Mouse (Mus musculus) spleen, embryonic (tissue): ENCODE measurements around the gene Mfsd11.
"Not testable (repeated sequence)": the region's sequence is repeated elsewhere in the genome, so short reads cannot be mapped to it uniquely, and the experiment has no call there.

Experiments used
- CTCF ChIA-PET: fragments of 350-600 bp; sonication (Branson Sonifier 250); formaldehyde crosslinking; loops from one replicate; lab custom pipeline; 2022; lab: Charles Lee

Gene Mfsd11

DNA sequence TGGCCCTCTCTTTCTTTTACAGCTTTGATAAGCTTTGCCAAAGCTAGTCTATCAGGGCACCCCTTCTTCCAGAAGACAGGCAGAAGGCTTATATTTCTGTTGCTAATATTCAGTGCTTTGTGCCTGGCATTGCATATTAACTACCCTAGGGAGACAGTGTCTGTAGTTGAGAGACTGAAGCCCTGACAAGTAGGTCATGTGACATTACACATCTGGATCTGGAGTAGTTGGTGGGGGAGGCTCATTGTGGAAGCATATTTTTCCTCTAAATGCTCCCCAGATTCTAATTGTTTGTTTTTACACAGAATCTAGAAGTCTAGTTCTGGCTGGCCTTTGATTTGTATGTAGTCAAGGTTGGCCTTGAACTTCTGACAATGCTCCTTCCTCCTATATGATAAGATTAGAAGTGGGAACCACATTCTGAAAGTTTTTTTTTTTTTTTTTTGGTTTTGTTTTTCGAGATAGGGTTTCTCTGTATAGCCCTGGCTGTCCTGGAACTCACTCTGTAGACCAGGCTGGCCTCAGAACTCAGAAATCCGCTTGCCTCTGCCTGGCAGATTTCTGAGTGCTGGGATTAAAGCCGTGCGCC, 5.6 kb upstream of the Mfsd11 start:
- CTCF ChIA-PET = no interaction called here

DNA sequence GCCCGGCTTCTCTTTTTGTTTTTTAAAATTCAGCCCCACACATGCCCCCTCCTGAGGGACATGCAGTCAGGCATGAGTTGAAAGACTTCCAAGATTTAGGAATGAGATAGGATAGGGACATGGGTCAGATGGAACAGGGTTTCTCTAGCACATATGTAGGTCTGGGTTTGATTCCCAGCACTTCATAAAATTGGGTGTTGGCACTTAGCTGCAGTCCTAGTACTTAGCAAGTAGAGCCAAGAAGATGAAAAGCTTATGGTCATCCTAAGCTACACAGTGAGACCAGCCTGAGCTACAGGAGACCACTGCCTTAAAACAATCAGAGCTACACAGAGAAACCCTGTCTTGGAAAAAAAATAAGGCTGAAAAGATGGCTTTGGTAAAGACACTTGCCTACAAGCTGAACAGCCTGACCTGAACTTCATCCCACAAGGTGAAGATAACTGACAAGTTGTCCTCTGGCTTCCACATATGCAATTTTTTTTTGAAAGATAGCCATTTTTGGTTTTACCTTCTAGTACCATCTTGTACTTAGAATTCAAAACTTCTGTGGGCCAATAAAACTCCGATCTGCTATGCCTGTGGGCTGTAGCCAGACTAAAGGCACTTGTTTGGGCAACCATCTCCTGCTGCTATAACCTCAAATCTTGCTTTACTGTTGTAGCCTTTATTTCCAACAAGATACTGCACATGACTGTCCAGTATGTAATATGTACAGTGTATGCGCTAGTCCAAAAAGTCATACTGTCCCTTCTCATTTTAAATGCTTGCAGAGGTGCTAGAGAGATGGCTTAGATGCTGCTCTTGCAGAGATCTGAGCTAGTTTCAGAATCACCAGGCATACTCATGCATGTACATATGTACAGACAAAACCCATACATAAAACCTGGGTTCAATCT, 4.8 kb upstream of the Mfsd11 start:
- CTCF ChIA-PET = no interaction called here

DNA sequence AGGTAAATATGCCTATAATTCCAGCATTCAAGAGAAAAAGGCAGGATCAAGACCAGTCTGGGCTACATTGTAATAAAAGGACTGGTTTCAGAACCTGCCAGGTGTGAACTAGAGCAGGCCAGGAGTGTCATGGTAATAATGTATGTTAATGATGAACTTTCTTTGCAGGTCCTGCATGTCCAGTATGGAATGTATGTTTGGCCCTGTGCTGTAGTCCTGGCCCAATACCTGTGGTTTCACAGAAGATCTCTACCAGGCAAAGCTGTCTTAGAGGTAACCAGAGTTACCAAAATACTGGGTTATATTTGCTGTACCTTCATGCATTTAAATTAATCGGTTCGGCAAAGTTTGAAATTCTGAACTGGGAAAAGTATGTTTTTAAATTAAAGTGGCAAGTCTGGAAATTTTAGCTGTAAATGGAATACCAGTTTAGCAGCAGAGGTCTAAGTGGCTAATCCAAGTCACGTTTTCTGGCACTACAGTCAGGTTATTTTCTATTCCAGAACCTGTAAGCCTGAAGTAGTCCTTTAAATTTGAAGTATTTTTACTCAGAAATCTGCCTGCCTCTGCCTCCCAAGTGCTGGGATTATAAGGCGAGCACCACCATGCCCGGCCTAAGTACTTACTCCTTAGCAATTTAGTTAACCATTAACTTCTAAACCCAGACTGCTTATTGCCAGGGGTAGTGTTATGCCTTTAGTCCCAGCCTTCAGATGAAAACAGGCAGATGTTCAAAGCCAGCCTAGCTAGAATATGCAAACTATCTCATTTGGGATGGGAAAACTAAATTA, 4.0 kb upstream of the Mfsd11 start:
- CTCF ChIA-PET = no interaction called here

DNA sequence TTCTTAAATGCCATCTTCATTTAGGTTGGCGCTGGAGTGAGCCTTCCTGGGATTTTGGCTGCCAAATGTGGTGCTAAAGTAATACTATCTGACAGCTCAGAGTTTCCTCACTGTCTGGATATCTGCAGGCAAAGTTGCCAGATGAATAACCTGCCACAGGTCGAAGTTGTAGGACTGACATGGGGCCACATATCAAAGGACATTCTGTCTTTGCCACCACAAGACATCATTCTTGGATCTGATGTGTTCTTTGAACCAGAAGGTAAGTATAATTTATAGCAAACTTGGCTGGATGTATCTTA, 3.4 kb upstream of the Mfsd11 start:
- CTCF ChIA-PET = not testable (repeated sequence)

DNA sequence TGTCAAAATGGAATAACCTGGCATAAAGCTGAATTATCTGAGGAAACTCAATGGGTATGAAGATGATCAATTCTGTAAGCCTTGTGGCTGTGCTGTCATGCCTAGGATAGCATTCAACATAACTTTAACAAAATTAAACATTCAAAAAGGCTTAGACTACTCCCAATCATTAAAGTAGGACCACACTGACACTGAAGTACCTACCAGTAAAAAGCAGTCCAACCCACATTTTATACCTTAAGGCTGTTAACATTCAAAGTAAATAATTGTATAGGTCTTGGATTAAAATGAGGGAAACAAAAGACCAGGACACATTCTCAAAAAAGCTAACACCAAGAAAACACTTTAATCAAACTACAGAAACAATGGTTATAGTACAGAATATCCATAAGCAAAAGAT, 2.7 kb upstream of the Mfsd11 start:
- CTCF ChIA-PET = no interaction called here

DNA sequence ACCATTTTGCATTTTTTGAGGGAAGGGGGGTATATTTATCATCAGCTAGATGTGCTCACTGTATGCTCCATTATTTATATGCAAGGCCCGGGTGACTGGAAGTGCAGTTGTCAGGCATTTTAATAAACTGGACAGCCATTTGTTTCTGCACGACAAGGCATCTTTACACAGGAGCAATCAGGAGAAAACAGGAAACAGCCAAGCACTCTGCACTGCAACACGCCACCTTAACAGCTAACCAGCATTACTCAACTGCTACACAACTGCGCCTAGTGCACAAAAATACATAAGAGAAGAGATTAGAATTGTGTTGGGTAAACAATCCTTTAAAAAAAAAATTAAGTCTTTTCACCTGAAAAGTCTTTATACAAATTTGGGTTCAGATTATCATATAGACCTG, 2.2 kb upstream of the Mfsd11 start:
- CTCF ChIA-PET = no interaction called here

DNA sequence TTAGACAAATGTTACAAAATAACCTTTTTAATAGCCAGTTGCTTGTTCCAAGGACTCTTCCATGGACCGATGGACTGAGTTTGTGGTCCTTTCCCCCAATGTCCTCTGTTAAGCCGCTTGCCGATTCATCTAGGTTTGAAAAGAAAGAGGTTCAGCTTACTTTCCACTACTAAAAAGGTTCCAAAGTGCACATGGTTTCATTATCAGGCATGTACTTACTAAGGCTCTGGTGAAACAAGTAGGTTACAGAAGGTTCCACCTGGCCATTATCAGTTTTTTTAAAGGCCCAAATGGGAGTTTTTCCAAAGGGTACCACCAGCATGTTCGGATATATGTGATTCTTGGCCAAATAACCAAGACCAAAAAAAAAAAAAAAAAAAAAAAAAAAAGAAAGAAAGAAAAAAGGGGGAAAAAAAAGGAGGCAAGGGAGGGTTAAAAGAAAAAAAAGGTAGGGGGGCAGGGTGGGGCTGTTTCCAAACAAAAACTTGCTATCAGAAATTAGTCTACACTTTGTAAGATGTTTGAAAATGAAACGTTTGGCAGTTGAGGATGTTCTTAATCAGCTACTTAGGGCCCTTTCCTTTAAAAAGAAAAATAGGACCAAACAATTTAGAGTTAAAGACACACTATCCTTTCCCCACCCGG, 1.3 kb upstream of the Mfsd11 start:
- CTCF ChIA-PET = interaction anchor here (0.6 to 0.7 kb wide), 2 partner anchors 272 to 843 kb away, joined by 3 to 4 read pairs; no protein-coding TSS in a partner anchor

DNA sequence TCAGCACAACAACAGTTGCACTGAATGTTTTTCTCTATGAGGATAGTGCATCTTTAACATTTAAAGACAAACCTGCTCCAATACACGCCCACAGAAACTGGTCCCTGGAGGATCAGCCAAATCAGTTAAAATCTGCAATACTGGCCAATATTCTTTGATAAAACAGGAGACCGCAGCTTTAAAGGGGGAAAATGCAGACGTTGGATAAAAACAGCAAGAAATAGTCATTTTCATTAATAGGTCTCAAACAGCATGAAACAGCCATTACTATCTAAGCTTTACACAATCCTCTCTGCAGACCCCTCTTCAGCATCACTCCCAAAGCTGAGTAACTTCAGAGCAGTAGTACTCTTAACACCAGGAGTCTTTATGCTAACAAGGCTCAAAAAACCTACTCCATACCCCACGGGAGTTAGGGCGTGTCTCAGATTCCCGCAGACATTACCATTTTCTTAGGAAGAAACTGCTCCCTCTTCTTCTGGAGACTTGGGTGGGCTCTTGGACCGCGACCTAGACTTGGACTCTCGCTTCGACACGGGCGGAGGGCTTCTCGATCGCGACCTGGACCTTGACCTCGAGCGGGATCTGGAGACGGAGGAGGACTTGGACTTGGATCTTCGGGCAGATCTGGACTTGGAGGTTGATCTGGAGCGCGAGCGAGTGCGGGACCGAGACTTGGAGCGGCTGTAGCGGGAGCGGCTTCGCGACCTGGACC, 507 bp upstream of the Mfsd11 start:
- CTCF ChIA-PET = interaction anchor here (0.6 to 1.2 kb wide), 3 partner anchors 8 to 842 kb away, joined by 3 to 4 read pairs (median 3); partner anchors contain the start of genes Jmjd6 and Mettl23

DNA sequence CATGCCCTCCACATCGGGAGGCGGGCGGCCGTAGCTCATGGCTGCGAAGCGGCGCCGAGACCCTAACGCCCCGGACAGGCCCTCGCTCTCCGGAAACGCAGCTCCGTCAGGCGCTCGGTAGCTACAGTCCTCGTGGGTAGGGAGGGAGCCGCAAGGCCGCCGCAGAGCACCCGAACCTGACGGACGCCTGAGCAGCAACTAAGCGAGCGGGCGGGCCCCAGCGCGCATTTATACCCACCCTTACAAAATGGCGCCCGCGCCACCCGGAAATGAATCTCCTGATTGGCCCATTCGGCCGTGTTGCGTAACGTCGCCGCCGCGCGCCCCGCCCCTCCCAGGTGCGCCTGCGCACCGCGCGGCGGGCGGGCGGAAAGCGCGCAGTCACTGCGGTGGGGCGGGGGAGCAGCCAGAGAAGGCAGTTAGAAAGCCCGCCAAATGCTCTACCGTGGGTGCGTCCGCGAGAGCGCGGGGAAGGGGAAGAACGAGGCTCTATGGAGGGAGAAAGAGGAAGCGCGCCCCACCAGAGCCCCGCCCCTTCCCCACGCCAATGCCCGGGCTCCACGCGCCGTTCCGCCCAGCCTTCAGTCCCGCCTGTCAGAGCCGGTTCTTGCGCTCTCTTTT, 761 bp downstream of the Mfsd11 start, which contains the start of gene Srsf2:
Srsf2 (minus strand) TSS at position 204 of the 621 bp plus-strand sequence.
- CTCF ChIA-PET = interaction anchor here (1.2 to 1.3 kb wide), 2 partner anchors 9 to 11 kb away, joined by 3 to 4 read pairs; partner anchors contain the start of genes Jmjd6 and Mettl23

DNA sequence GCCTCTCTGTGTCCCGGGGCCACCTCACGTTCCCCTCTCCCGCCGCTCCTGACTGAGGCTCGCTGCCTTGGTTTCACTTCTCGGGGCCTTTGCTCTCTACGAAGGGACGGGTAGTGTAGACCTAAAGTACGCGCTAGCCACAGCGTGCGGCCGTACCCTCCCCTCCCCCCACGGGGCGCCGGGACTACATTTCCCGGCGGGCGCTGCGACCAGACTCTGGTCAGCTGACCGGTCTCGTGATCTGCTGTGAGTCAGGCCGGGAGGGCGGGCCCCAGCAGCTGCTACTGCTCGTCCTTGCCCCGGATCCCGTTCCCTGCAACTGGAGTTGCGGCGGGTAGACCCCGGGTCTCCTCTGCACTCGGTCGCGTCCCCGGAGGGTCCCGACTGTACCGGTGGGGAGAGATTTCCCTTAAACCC, 1.3 kb downstream of the Mfsd11 start:
- CTCF ChIA-PET = interaction anchor here (0.6 to 1.3 kb wide), 2 partner anchors 11 to 16 kb away, joined by 3 to 11 read pairs; no protein-coding TSS in a partner anchor

DNA sequence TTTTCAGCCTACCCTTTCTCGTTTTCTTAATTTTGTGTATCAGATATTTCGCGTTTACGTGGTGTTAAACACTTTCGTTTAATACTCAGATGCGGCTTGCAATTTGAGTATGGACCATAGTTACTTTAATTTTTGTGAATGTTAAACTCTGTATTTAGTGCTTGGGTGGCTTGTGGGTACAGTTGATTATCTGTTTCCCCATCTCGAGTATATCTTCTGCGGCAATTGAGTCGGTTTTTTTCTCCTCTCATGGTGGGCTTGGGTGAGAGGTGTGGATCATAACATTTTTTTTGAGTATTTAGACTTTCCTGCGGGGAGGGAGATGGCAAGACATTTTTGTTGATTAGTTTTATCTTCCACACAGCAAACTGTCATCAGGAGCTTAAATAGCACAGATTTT, 2.0 kb downstream of the Mfsd11 start:
- CTCF ChIA-PET = interaction anchor here (0.6 to 1.3 kb wide), 2 partner anchors 12 to 15 kb away, joined by 3 to 11 read pairs; no protein-coding TSS in a partner anchor

DNA sequence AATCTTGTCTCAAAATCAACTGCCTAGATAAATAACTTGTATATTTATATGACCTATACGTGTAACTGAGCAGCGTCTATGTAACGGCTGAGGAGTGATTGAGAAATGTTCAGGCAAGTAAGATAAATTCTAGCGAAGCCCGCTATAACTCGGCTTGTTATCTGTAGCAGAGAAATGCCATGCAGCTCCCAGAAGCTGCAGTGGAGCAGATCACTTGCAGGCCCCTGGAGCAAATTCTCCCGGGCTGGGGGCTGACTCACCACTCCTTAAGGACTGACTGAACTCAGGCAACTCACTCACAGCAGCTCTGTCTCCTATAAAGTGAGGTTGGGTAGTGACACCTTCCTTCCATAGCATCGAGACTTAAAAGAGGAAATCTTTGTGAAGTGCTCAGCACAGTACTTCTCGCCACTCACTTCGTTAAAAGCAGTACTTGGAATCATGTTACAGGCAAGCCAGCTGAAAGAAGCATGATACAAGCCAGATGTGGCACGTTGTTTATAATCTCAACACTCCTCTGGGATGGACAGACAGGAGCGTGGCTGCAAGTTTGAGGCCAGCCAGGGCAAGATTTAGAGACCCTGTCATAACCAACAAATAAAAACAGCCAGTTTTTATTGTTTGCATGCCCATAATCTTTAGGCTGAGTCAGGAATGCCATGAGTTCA, 5.1 kb downstream of the Mfsd11 start:
- CTCF ChIA-PET = no interaction called here

DNA sequence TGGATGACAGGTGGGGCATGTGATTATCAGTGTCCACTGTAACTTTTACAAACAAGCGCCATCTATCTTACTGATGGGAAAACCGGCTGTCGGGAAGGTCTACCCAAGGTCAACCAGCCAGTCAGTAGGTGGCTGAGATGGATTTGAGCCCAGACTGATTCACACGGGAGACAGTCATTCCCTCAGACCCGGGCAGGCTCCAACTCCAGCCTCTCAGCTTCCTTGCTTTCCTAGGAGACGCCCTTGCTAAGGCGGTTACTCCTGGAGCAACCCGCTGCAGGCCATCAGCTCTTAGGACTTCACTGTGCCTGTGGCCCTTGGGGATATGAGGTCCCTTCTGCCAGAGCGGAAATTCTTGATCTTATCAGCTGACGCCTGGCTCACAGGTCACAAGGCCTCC, 12.2 kb downstream of the Mfsd11 start:
- CTCF ChIA-PET = no interaction called here

DNA sequence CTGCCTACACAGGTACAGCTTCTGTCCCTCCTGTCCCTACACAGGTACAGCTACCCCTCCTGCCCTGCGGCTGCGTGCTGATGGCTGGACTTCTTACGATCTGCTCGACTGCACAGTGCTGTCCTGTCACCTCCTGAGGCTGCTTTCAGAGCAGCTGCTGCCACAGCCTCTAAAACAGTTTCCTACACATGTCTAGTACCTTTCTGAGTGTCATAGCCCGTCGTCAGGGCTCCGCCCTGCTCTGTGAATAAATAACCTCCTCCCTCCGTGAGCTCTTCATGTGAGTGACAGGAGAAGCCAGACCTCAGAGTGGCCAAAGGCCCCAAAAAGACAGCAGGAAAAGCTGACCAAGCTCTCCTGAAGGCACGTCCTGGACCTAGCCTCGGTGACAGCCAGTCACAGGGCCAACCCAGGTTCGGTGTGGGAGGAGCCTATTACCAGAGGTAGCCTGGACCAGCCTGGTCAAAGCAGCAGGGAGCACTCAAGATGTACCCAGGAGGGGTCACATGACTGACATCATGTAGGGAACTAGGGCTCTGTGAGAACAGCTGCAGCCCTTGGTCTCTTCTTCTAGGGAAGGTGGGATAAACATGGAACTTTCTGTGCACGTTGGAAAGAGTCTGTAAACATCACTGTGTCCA, 13.8 kb downstream of the Mfsd11 start:
- CTCF ChIA-PET = no interaction called here

DNA sequence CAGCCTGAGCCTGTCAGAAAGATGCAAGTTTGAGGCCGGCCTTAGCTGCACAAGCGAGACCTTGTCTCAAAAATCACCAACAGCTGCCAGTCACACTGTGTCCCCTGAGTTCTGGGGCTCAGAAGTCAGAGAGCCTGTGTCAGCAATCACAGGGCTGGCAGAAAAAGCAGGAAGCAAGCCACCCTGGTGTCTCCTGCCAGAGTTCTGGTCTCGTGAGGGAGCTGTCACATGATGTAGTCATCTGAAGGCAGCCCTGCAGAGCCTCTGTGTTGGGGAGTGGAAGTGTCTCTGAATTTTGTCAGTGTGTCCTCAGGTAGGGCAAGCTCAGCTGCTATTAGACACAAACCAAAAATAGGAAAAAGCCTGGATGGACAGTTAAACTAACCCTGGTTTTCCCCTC, 15.9 kb downstream of the Mfsd11 start:
- CTCF ChIA-PET = no interaction called here

DNA sequence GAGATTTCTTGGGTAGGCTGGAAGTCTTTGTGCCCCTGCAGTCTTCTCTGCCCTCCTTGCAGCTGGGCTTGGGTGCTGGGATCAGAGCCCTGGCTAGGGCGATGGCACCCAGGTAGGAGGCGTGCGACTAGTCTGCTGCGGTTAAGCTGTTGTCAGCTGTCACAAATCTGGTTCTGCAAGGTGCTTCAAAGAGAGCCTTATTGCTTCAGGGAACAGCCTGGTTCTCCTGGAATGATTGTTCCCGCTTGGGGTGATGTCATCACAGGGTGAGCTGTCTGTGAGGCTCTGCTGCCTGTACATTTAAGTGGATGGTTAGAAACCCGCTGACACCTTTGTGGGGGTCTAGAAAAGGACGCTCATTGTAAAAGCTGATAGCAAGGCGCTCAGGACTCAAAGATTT, 17.0 kb downstream of the Mfsd11 start:
- CTCF ChIA-PET = interaction anchor here (0.6 kb wide), 1 partner anchor 15 kb away, joined by 11 read pairs; no protein-coding TSS in a partner anchor

DNA sequence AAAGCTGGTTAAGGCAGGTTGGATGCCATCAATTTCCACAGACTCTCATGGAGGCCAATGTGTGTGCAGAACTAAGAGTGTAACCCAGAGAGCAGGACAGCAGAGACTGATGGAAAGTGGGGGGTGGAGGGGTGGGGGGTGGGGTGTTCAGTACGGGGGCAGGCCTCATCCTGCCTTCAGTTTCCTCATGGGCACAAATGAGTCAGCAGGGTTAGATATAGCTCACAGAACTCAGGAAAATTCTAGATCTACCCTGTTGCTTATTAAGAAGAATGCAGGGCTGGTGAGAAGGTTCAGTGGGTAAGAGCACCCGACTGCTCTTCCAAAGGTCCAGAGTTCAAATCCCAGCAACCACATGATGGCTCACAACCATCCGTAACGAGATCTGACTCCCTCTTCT, 17.4 kb downstream of the Mfsd11 start:
- CTCF ChIA-PET = interaction anchor here (0.6 kb wide), 1 partner anchor 16 kb away, joined by 11 read pairs; no protein-coding TSS in a partner anchor

DNA sequence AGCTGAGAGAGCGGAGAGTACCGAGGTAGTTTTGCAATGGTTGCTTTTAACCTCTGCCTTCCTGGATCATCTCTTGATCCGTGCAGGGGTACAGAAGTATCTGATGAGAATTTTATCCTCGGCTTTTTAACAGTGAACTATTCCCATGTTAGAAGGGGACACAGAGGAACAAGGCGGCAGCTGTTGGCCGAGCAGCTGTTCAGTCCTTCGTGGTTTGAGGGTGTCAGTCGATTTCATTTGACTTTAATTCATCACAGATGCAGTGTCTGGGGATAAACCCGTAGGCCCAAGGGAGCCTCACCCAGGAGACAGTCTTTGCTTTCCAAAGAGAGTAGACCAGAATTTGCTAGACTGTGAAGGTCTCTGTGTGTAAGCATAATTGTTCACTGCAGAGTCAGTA, 19.3 kb downstream of the Mfsd11 start:
- CTCF ChIA-PET = no interaction called here

DNA sequence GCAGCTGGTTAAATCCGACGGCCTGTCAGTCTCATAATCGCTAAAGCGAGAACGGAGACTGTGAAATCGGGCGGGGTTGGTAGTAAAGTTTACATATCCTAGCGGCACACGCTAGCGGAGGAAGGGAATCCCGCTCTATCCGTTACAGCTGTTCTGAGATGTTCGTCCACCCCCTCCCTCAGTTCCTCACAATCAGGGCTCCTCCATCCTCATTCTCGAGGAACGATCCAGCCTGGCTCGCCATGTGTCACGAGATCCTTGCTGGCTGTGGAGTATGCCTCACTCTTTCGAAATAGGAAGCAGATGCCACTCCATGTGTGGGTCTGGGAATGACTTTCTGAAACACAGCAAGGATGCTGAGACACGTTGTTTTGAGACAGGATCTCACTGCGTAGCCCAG, 21.7 kb downstream of the Mfsd11 start:
- CTCF ChIA-PET = no interaction called here
